Mouse (Mus musculus) MEL (cell line): ENCODE measurements around the gene Cyp4f14.

Experiments
- CTCF ChIP-seq, 3 experiments: IDR thresholded peaks in 2 of 3; conservative IDR thresholded peaks in 1 of 3; 2 replicates each; pipeline ENCODE4 v1.5.1; 2011 to 2012; ENCODE audit warnings: low read length in 3 of 3, low read depth in 2 of 3, mild to moderate bottlenecking in 2 of 3, improper control_type of control experiment in 1 of 3, inconsistent platforms in 1 of 3, mixed read lengths in 1 of 3, moderate library complexity in 1 of 3; ENCODE audit not compliant: control insufficient read depth in 1 of 3, insufficient read depth in 1 of 3, poor library complexity in 1 of 3, severe bottlenecking in 1 of 3
- EP300 ChIP-seq, 2 experiments: IDR thresholded peaks; 2 replicates each; pipeline ENCODE4 v1.6.1; 2011; ENCODE audit warnings: improper control_type of control experiment in 2 of 2, low read length in 2 of 2, low read depth in 1 of 2, mild to moderate bottlenecking in 1 of 2
- GATA1 ChIP-seq: IDR thresholded peaks from 2 replicates; pipeline ENCODE4 v1.6.1; 2011; ENCODE audit warnings: low read depth, low read length, improper control_type of control experiment
- HCFC1 ChIP-seq: IDR thresholded peaks from 2 replicates; pipeline ENCODE4 v1.6.1; 2012; ENCODE audit warnings: low read depth, mild to moderate bottlenecking, inconsistent platforms, low read length, improper control_type of control experiment, moderate library complexity
- MAX ChIP-seq: IDR thresholded peaks from 2 replicates; pipeline ENCODE4 v1.6.1; 2011; ENCODE audit warnings: low read length, improper control_type of control experiment
- MXI1 ChIP-seq: IDR thresholded peaks from 2 replicates; pipeline ENCODE4 v1.6.1; 2011; ENCODE audit warnings: mild to moderate bottlenecking, low read depth, low read length, improper control_type of control experiment
- ZC3H11A ChIP-seq: IDR thresholded peaks from 2 replicates; pipeline ENCODE4 v1.6.1; 2012; ENCODE audit warnings: low read depth, mild to moderate bottlenecking, inconsistent platforms, low read length, improper control_type of control experiment

- no peak for TF ChIP-seq HCFC1
- no peak for TF ChIP-seq MXI1
- no peak for TF ChIP-seq GATA1
- no peak for TF ChIP-seq MAX
- TF ChIP-seq EP300 (IDR thresholded peaks at IDR 0.05; ENCODE audit: low read depth in 1 of 2, low read length in 2 of 2): no peak
- no peak for TF ChIP-seq ZC3H11A
- TF ChIP-seq CTCF (IDR thresholded peaks at IDR 0.05 in 2 of 3, conservative IDR thresholded peaks at IDR 0.05 in 1 of 3; ENCODE audit: control insufficient read depth in 1 of 3, insufficient read depth in 1 of 3, low read depth in 2 of 3, low read length in 3 of 3, poor library complexity in 1 of 3, severe bottlenecking in 1 of 3): no peak
Measured at GRCm38 (mm10) chr17:32951006-32951405, 33.9 kb upstream of the Cyp4f14 start.
